18 mouse cellular contexts compared by ENCODE assay signal in the genomic region with DNA sequence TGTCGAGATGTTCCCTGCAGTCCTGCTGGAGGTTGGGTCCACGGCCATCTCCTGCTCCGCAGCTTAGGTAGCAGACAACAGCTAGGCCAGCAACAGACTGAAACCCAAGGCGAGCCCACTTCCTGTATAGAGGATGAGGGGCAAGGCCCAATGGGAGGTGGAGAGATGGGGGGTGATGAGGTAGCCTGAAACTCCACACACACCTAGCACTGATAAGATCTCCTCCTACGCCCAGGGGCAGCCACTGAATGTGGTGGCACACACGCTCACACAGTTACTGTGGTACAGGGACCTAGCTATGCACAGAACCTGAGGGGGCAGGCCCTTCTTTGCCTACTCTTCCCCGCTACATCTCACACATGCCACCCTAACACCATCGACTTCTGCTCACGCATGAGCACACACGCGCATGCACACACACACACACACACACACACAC. TPM values are rescaled to one million over a fixed set of nuclear protein-coding genes. Genes with fewer than 3 reads are reported as not detected.
DNase-seq lines count a peak whose midpoint lies in the region; ATAC-seq and TF ChIP-seq lines count a peak whose summit lies in the region.
"Had no signal": no experiment of that assay in that cellular context is flagged by ENCODE, and none has a peak within 500 bp of the region (broad histone marks: within the 10 kb centered on the region; RNA-seq: fewer than 3 reads in every experiment).

A gene (minus strand): TSS at position 304 of the 439 bp plus-strand sequence.

- TF ChIP-seq CTCF in thymus, adult 2 months (IDR thresholded peaks at IDR 0.05; ENCODE audit: borderline replicate concordance, control insufficient read depth, extremely low read depth, insufficient read depth, low read length, poor library complexity) = no peak

- no peak for TF ChIP-seq POLR2A in thymus, adult 2 months (IDR thresholded peaks at IDR 0.05; ENCODE audit: control insufficient read depth, extremely low read depth, insufficient read depth, low read length, poor library complexity)

- peak; percentile 92 for DNase-seq in CD4-positive helper T cell, adult 2 months (ENCODE audit: low read depth, low spot score)
- peak; percentile 40 for DNase-seq in thymus, adult 2 months
- DNase-seq in cerebellum, postnatal 36 days = no peak
- no peak for DNase-seq in adrenal gland, adult 2 months
- no peak for DNase-seq in forebrain, embryonic 11.5 days (ENCODE audit: low spot score)
- no peak for DNase-seq in layer of hippocampus, adult 11-12 months (ENCODE audit: low spot score)
- DNase-seq: cerebellum, adult 9-11 months; embryo, embryonic 11 days; gastrocnemius, postnatal 14 days; liver, embryonic 13.5 days had no signal

- H3K27ac ChIP-seq in thymus, adult 2 months (ENCODE audit: control insufficient read depth, insufficient read depth, low read length) = peak within 1 kb of the TSS; percentile 7; the same call in 1 of the 2 replicates
- no peak within 1 kb of the TSS for H3K27ac ChIP-seq in forebrain, embryonic 11.5 days (ENCODE audit: low read depth, low read length)
- H3K27ac ChIP-seq: forebrain, embryonic 12.5 days; hindbrain, embryonic 12.5 days; left cerebral cortex, adult 2 months; limb, embryonic 12.5 days; liver, embryonic 13.5 days had no signal

- no peaks in the 10 kb centered on the region for H3K36me3 ChIP-seq in thymus, adult 2 months (ENCODE audit: control insufficient read depth, insufficient read depth, low read length)
- no peaks in the 10 kb centered on the region for H3K36me3 ChIP-seq in forebrain, embryonic 11.5 days (ENCODE audit: control insufficient read depth, insufficient read depth, low read length)
- H3K36me3 ChIP-seq: forebrain, embryonic 12.5 days; hindbrain, embryonic 12.5 days; limb, embryonic 12.5 days; liver, embryonic 13.5 days had no signal

- peaks cover 24% of the 10 kb centered on the region for H3K4me1 ChIP-seq in thymus, adult 2 months (replicated peaks; ENCODE audit: control insufficient read depth, insufficient read depth, low read length)
- H3K4me1 ChIP-seq in forebrain, embryonic 11.5 days (replicated peaks; ENCODE audit: control insufficient read depth, insufficient read depth, low read length) = no peaks in the 10 kb centered on the region
- H3K4me1 ChIP-seq: forebrain, embryonic 12.5 days; liver, embryonic 13.5 days had no signal

- H3K4me3 ChIP-seq in thymus, adult 2 months (ENCODE audit: control insufficient read depth, insufficient read depth, low read length) = peak within 1 kb of the TSS; percentile 32
- H3K4me3 ChIP-seq in forebrain, embryonic 11.5 days (ENCODE audit: low read depth, low read length) = no peak within 1 kb of the TSS
- H3K4me3 ChIP-seq: forebrain, embryonic 12.5 days; hindbrain, embryonic 12.5 days; left cerebral cortex, adult 2 months; limb, embryonic 12.5 days; liver, embryonic 13.5 days had no signal

- no peak within 1 kb of the TSS for H3K4me2 ChIP-seq in forebrain, embryonic 11.5 days (ENCODE audit: low read depth, low read length, severe bottlenecking)
- H3K4me2 ChIP-seq: forebrain, embryonic 12.5 days; hindbrain, embryonic 12.5 days; limb, embryonic 12.5 days; liver, embryonic 13.5 days had no signal

- no peaks in the 10 kb centered on the region for H3K9me3 ChIP-seq in forebrain, embryonic 11.5 days (ENCODE audit: control insufficient read depth, low read length)
- H3K9me3 ChIP-seq: forebrain, embryonic 12.5 days; hindbrain, embryonic 12.5 days; limb, embryonic 12.5 days; liver, embryonic 13.5 days had no signal

- H3K9ac ChIP-seq in forebrain, embryonic 11.5 days (ENCODE audit: low read length) = no peak within 1 kb of the TSS
- H3K9ac ChIP-seq: forebrain, embryonic 12.5 days; hindbrain, embryonic 12.5 days; limb, embryonic 12.5 days; liver, embryonic 13.5 days had no signal

- ATAC-seq in CD4-positive, CD25-positive, alpha-beta regulatory T cell, adult 4 months = peak; percentile 81
- peak; percentile 71 for ATAC-seq in megakaryocyte, adult 5-6 weeks (ENCODE audit: poor library complexity, severe bottlenecking)
- ATAC-seq in forebrain, embryonic 11.5 days (replicated peaks; ENCODE audit: low FRiP score) = no peak
- ATAC-seq: intestine, embryonic 16.5 days; Patski had no signal

- H3K27me3 ChIP-seq in thymus, adult 2 months (ENCODE audit: control insufficient read depth, insufficient read depth, low read length) = no peaks in the 10 kb centered on the region
- H3K27me3 ChIP-seq in forebrain, embryonic 11.5 days (ENCODE audit: control insufficient read depth, insufficient read depth, low read length) = no peaks in the 10 kb centered on the region
- H3K27me3 ChIP-seq: forebrain, embryonic 12.5 days; hindbrain, embryonic 12.5 days; liver, embryonic 13.5 days; Patski had no signal

- WGBS in thymus, adult 2 months = 51% methylated on average over 11 of the region's 11 CpGs
- WGBS in forebrain, embryonic 11.5 days = 96% methylated on average over 11 of the region's 11 CpGs

RNA-seq across cellular contexts. Expression of the gene that starts here (rescaled TPM):
- polyA plus RNA-seq in CD4-positive, CD25-positive, alpha-beta regulatory T cell, adult 4 months (2017; shearing (Covaris generic)) = 100 to 1,000 TPM; 529 to 771 TPM
- 7.0 and 10.5 TPM in 2 replicates for total RNA-seq in megakaryocyte, adult 5-6 weeks (2015)
- total RNA-seq in megakaryocyte, adult 5-6 weeks (2017) = 5.4 and 9.4 TPM in 2 replicates
- polyA plus RNA-seq in thymus, adult 2 months (2012; rRNA removed) = 49.7 and 53.7 TPM in 2 replicates
- total RNA-seq in adrenal gland, adult 2 months (2021) = 1 to 10 TPM; 1.3 to 1.5 TPM
- polyA plus RNA-seq in adrenal gland, adult 2 months (2012; rRNA removed) = 3.8 and 4.9 TPM in 2 replicates
- 0.07 TPM in 1 of 2 replicates, not detected in the other for polyA plus RNA-seq in forebrain, embryonic 11.5 days (2014; fragmentation: Nextera tagmentation; extraction: Ambion mirVana)
- total RNA-seq: gastrocnemius, postnatal 14 days had no signal
- polyA plus RNA-seq: forebrain, embryonic 12.5 days had no signal

Comparison
In these comparisons a context has a peak if more than half of its experiments do, and no peak if none do; other contexts are left out.
1. DNase-seq: peak in CD4-positive helper T cell, adult 2 months (single experiment) and thymus, adult 2 months (single experiment); none in cerebellum, postnatal 36 days (0 of 2), adrenal gland, adult 2 months (single experiment), forebrain, embryonic 11.5 days (single experiment) and layer of hippocampus, adult 11-12 months (single experiment).